Mouse (Mus musculus): ENCODE data around the gene Ddah1.

DNA sequence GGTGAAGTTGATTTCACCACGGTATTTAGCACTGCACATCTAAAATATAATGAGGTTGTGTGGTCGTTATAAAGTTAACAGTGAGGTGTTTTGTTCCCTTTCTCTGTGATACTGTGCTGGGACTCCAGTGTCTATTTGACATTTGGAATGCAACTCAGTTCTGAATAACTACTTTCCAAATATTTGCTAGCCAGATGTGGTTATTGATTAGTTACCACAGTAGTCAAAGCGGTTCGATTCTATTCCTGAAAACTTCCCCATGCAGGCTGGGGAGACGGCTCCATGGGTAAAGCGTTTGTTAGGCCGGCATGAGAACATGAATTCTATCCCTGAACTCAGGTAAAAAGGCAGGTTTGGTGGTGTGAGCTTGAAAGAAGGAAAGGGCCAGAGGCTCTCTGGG is 154.0 kb downstream of the Ddah1 start:
- no peak for TF ChIP-seq ZC3H11A (IDR thresholded peaks at IDR 0.05; ENCODE audit: borderline replicate concordance, low read depth, low read length)
- TF ChIP-seq HCFC1 (IDR thresholded peaks at IDR 0.05; ENCODE audit: borderline replicate concordance, insufficient read depth, low read length) = no peak

All from ES-E14 (cell line).